Mouse (Mus musculus) embryonic facial prominence, embryonic 15.5 days (tissue): Measurements from ENCODE around the gene Zfp804b. TPM values are rescaled to one million over a fixed set of nuclear protein-coding genes. Genes with fewer than 3 reads are reported as not detected.

Source experiments
- ATAC-seq: fragments of 200-750 bp; cut with Nextera tagmentation; 2 replicates; pipeline ENCODE4 v1.8.0; 2017; ENCODE audit warnings: low read depth, moderate TSS enrichment; ENCODE audit not compliant: insufficient number of reproducible peaks, low FRiP score, low TSS enrichment
- H3K27ac ChIP-seq: fragments of 300-500 bp; sonication (generic); replicated peaks from 2 replicates; pipeline ENCODE4 v1.5.1; 2015; ENCODE audit warnings: mild to moderate bottlenecking, inconsistent platforms
- H3K27me3 ChIP-seq: fragments of 300-500 bp; sonication (generic); 2 replicates; pipeline ENCODE4 v1.6.1; 2015; ENCODE audit warnings: inconsistent platforms
- H3K36me3 ChIP-seq: fragments of 300-500 bp; sonication (generic); 2 replicates; pipeline ENCODE4 v1.6.1; 2015; ENCODE audit warnings: mild to moderate bottlenecking, inconsistent platforms
- H3K4me1 ChIP-seq: fragments of 300-500 bp; sonication (generic); 2 replicates; pipeline ENCODE4 v1.6.1; 2015; ENCODE audit warnings: inconsistent platforms
- H3K4me2 ChIP-seq: fragments of 300-500 bp; sonication (generic); replicated peaks from 2 replicates; pipeline ENCODE4 v1.6.1; 2015; ENCODE audit warnings: mild to moderate bottlenecking, inconsistent platforms
- H3K4me3 ChIP-seq: fragments of 300-500 bp; sonication (generic); replicated peaks from 2 replicates; pipeline ENCODE4 v1.5.1; 2015; ENCODE audit warnings: mild to moderate bottlenecking, inconsistent platforms
- H3K9ac ChIP-seq: fragments of 300-500 bp; sonication (generic); 2 replicates; pipeline ENCODE4 v1.6.1; 2015; ENCODE audit warnings: inconsistent platforms
- H3K9me3 ChIP-seq: fragments of 300-500 bp; sonication (generic); replicated peaks from 2 replicates; pipeline ENCODE4 v1.6.1; 2016; ENCODE audit warnings: inconsistent platforms
- WGBS: fragments of 180-500 bp; shearing (Covaris S2); methylation state at CpG from one replicate; pipeline ENCODE4 v1.1.7; 2015; 5-methylcytosine and 5-hydroxymethylcytosine counted together
- polyA plus RNA-seq: library from polyadenylated mRNA; unstranded; fragments of >200 nt; fragmentation: Nextera tagmentation; extraction: Ambion mirVana; gene quantifications from 2 replicates; pipeline ENCODE4 v1.2.1, GENCODE M21; 2015

The Zfp804b gene
- polyA plus RNA-seq, 1 experiment from 2014 or later: 0.39 TPM

GRCm38 (mm10) chr5:7073936-7074631 lies 270.5 kb downstream of the Zfp804b start:
- Histone ChIP-seq H3K9ac (no peak overlapping the region), H3K4me1 (no peaks in the 10 kb centered on the region), H3K4me3 (no peak overlapping the region), H3K27me3 (no peaks in the 10 kb centered on the region), H3K9me3 (no peaks in the 10 kb centered on the region), H3K4me2 (no peak overlapping the region), H3K36me3 (no peaks in the 10 kb centered on the region), H3K27ac (no peak overlapping the region)
- WGBS: 74% methylated on average over 1 of the region's 1 CpGs
- ATAC-seq: no peak

- Histone ChIP-seq H3K4me3 (no peak overlapping the region), H3K36me3 (no peaks in the 10 kb centered on the region), H3K9ac (no peak overlapping the region), H3K27ac (no peak overlapping the region), H3K4me1 (no peaks in the 10 kb centered on the region), H3K4me2 (no peak overlapping the region), H3K9me3 (no peaks in the 10 kb centered on the region), H3K27me3 (no peaks in the 10 kb centered on the region)
- 40% methylated on average over 3 of the region's 3 CpGs for WGBS
- no peak for ATAC-seq
Measured at GRCm38 (mm10) chr5:7007468-7007867, 337.1 kb downstream of the Zfp804b start.

GRCm38 (mm10) chr5:6983993-6984392 lies 360.6 kb downstream of the Zfp804b start:
- 83% methylated on average over 4 of the region's 4 CpGs for WGBS
- Histone ChIP-seq H3K27me3 (no peaks in the 10 kb centered on the region), H3K4me2 (no peak overlapping the region), H3K4me1 (no peaks in the 10 kb centered on the region), H3K9ac (no peak overlapping the region), H3K4me3 (no peak overlapping the region), H3K9me3 (no peaks in the 10 kb centered on the region), H3K36me3 (no peaks in the 10 kb centered on the region), H3K27ac (no peak overlapping the region)
- no peak for ATAC-seq

- Histone ChIP-seq H3K4me2 (no peak overlapping the region), H3K4me1 (no peaks in the 10 kb centered on the region), H3K27ac (no peak overlapping the region), H3K9me3 (no peaks in the 10 kb centered on the region), H3K36me3 (no peaks in the 10 kb centered on the region), H3K9ac (no peak overlapping the region), H3K27me3 (no peaks in the 10 kb centered on the region), H3K4me3 (no peak overlapping the region)
- ATAC-seq: no peak
- WGBS: 70% methylated on average over 1 of the region's 1 CpGs
Measured at GRCm38 (mm10) chr5:6934837-6935236, 409.7 kb downstream of the Zfp804b start.

GRCm38 (mm10) chr5:6911290-6911689 lies 433.3 kb downstream of the Zfp804b start:
- no peaks in the 10 kb centered on the region for H3K9me3 ChIP-seq
- no peak overlapping the region for H3K4me2 ChIP-seq
- no peak overlapping the region for H3K9ac ChIP-seq
- ATAC-seq: no peak
- no peak overlapping the region for H3K4me3 ChIP-seq
- 88% methylated on average over 3 of the region's 3 CpGs for WGBS
- H3K4me1 ChIP-seq: no peaks in the 10 kb centered on the region
- no peak overlapping the region for H3K27ac ChIP-seq
- H3K36me3 ChIP-seq: no peaks in the 10 kb centered on the region
- no peaks in the 10 kb centered on the region for H3K27me3 ChIP-seq

GRCm38 (mm10) chr5:6881396-6881795 lies 463.2 kb downstream of the Zfp804b start:
- Histone ChIP-seq H3K27me3 (no peaks in the 10 kb centered on the region), H3K36me3 (no peaks in the 10 kb centered on the region)
- no peak for ATAC-seq

GRCm38 (mm10) chr5:6871566-6871965 lies 473.0 kb downstream of the Zfp804b start:
- H3K27ac ChIP-seq: no peak overlapping the region
- H3K27me3 ChIP-seq: no peaks in the 10 kb centered on the region
- no peak overlapping the region for H3K4me2 ChIP-seq
- H3K9ac ChIP-seq: no peak overlapping the region
- no peak overlapping the region for H3K4me3 ChIP-seq
- ATAC-seq: no peak
- no peaks in the 10 kb centered on the region for H3K9me3 ChIP-seq
- H3K36me3 ChIP-seq: no peaks in the 10 kb centered on the region
- H3K4me1 ChIP-seq: no peaks in the 10 kb centered on the region
- 83% methylated on average over 6 of the region's 6 CpGs for WGBS

More at GRCm38 (mm10) chr5:6881396-6881795, 463.2 kb downstream of the Zfp804b start:
- H3K4me3 ChIP-seq: no peak overlapping the region
- H3K9me3 ChIP-seq: no peaks in the 10 kb centered on the region
- H3K4me2 ChIP-seq: no peak overlapping the region
- H3K4me1 ChIP-seq: no peaks in the 10 kb centered on the region
- no peak overlapping the region for H3K9ac ChIP-seq
- H3K27ac ChIP-seq: no peak overlapping the region

- Histone ChIP-seq H3K36me3 (no peaks in the 10 kb centered on the region), H3K4me1 (no peaks in the 10 kb centered on the region), H3K4me2 (no peak overlapping the region), H3K4me3 (no peak overlapping the region), H3K27ac (no peak overlapping the region), H3K9me3 (no peaks in the 10 kb centered on the region), H3K9ac (no peak overlapping the region), H3K27me3 (no peaks in the 10 kb centered on the region)
- no peak for ATAC-seq
Measured at GRCm38 (mm10) chr5:6870970-6871369, 473.6 kb downstream of the Zfp804b start.

- no peaks in the 10 kb centered on the region for H3K36me3 ChIP-seq
- no peak overlapping the region for H3K4me2 ChIP-seq
- no peaks in the 10 kb centered on the region for H3K9me3 ChIP-seq
- no peaks in the 10 kb centered on the region for H3K27me3 ChIP-seq
- no peak overlapping the region for H3K9ac ChIP-seq
- ATAC-seq: no peak
- 52% methylated on average over 2 of the region's 2 CpGs for WGBS
- H3K27ac ChIP-seq: no peak overlapping the region
- H3K4me3 ChIP-seq: no peak overlapping the region
- no peaks in the 10 kb centered on the region for H3K4me1 ChIP-seq
Measured at GRCm38 (mm10) chr5:6795396-6795795, 549.2 kb downstream of the Zfp804b start.

- Histone ChIP-seq H3K27ac (no peak overlapping the region), H3K9ac (no peak overlapping the region), H3K4me2 (no peak overlapping the region), H3K9me3 (no peaks in the 10 kb centered on the region), H3K4me1 (no peaks in the 10 kb centered on the region), H3K36me3 (no peaks in the 10 kb centered on the region), H3K4me3 (no peak overlapping the region), H3K27me3 (no peaks in the 10 kb centered on the region)
- ATAC-seq: no peak
- whole genome bisulfite sequencing: 66% methylated on average over 6 of the region's 6 CpGs
Measured at GRCm38 (mm10) chr5:6769357-6769892, 575.1 kb downstream of the Zfp804b start.
